Mouse (Mus musculus): ENCODE measurements around the gene Psg18. TPM values are rescaled to one million over a fixed set of nuclear protein-coding genes. Genes with fewer than 3 reads are reported as not detected.

Gene Psg18
- total RNA-seq (2023): not detected in 4 replicates

GRCm38 (mm10) chr7:18354909-18355308, at the start of gene Psg18:
Gene Psg18, minus strand, starts transcription at chr7:18355009.

Other genes starting within 250 kb of the Psg18 start
- gene Igfl3, start 178.5 kb downstream of the Psg18 start, total RNA-seq (2023): not detected in 4 replicates
- gene Mill1, start 109.7 kb downstream of the Psg18 start, total RNA-seq (2023): not detected in 4 replicates
- not detected in 4 replicates for gene Psg28, start 77.0 kb upstream of the Psg18 start, total RNA-seq (2023)
- gene Psg26, start 129.2 kb upstream of the Psg18 start, total RNA-seq (2023): not detected in 4 replicates
- gene Psg25, start 177.3 kb upstream of the Psg18 start, total RNA-seq (2023): not detected in 4 replicates
- not detected in 4 replicates for gene Psg27, start 212.3 kb upstream of the Psg18 start, total RNA-seq (2023)